Mouse (Mus musculus) ES-E14 (cell line): ENCODE measurements around the gene Prn.

ENCODE experiments used
- CHD2 ChIP-seq: IDR thresholded peaks from 2 replicates; pipeline ENCODE4 v1.6.1; 2014; ENCODE audit warnings: mild to moderate bottlenecking, low read depth, low read length, inconsistent platforms
- ZC3H11A ChIP-seq: IDR thresholded peaks from 2 replicates; pipeline ENCODE4 v1.6.1; 2012; ENCODE audit warnings: low read depth, mild to moderate bottlenecking, inconsistent platforms, low read length, borderline replicate concordance
- ZNF384 ChIP-seq: IDR thresholded peaks from 2 replicates; pipeline ENCODE4 v1.6.1; 2012; ENCODE audit warnings: low read depth, low read length, inconsistent platforms

GRCm38 (mm10) chr2:131905776-131906175 is 4.0 kb upstream of the Prn start:
- TF ChIP-seq CHD2: no peak
- TF ChIP-seq ZC3H11A: no peak
- no peak for TF ChIP-seq ZNF384
